Mouse (Mus musculus) hindbrain, embryonic 11.5 days (tissue): Measurements from ENCODE around the gene Use1. TPM values are rescaled to one million over a fixed set of nuclear protein-coding genes. Genes with fewer than 3 reads are reported as not detected.

ENCODE experiments used
- ATAC-seq: fragments of 200-750 bp; cut with Nextera tagmentation; 2 replicates; pipeline ENCODE4 v1.8.0; 2017; ENCODE audit warnings: mild to moderate bottlenecking, moderate TSS enrichment, moderate library complexity; ENCODE audit not compliant: low FRiP score
- DNase-seq: peaks from one replicate; pipeline ENCODE4 v3.0.0-alpha.2; 2015; ENCODE audit warnings: low spot score
- H3K27ac ChIP-seq: fragments of 300-500 bp; sonication (generic); 2 replicates; pipeline ENCODE4 v1.5.1; 2014; ENCODE audit warnings: mild to moderate bottlenecking, low read depth, low read length
- H3K27me3 ChIP-seq: fragments of 300-500 bp; sonication (generic); 2 replicates; pipeline ENCODE4 v1.6.1; 2014; ENCODE audit warnings: mild to moderate bottlenecking, low read length, moderate library complexity, mixed read lengths; ENCODE audit not compliant: control insufficient read depth, insufficient read depth
- H3K36me3 ChIP-seq: fragments of 300-500 bp; sonication (generic); 2 replicates; pipeline ENCODE4 v1.6.1; 2014; ENCODE audit warnings: mild to moderate bottlenecking, low read length, moderate library complexity, mixed read lengths; ENCODE audit not compliant: control insufficient read depth, insufficient read depth
- H3K4me1 ChIP-seq: fragments of 300-500 bp; sonication (generic); replicated peaks from 2 replicates; pipeline ENCODE4 v1.6.1; 2014; ENCODE audit warnings: low read length, mixed read lengths; ENCODE audit not compliant: control insufficient read depth, insufficient read depth
- H3K4me2 ChIP-seq: fragments of 300-500 bp; sonication (generic); replicated peaks from 2 replicates; pipeline ENCODE4 v1.6.1; 2014; ENCODE audit warnings: mild to moderate bottlenecking, low read depth, low read length
- H3K4me3 ChIP-seq: fragments of 300-500 bp; sonication (generic); 2 replicates; pipeline ENCODE4 v1.5.1; 2014; ENCODE audit warnings: low read depth, low read length
- H3K9ac ChIP-seq: fragments of 300-500 bp; sonication (generic); 2 replicates; pipeline ENCODE4 v1.6.1; 2014; ENCODE audit warnings: low read depth, low read length
- H3K9me3 ChIP-seq: fragments of 300-500 bp; sonication (generic); 2 replicates; pipeline ENCODE4 v1.6.1; 2016; ENCODE audit warnings: low read length; ENCODE audit not compliant: control insufficient read depth
- WGBS: fragments of 180-500 bp; shearing (Covaris S2); extraction: QIAGEN DNeasy Blood & Tissue Kit; methylation state at CpG from one replicate; pipeline ENCODE4 v1.1.7; 2014; 5-methylcytosine and 5-hydroxymethylcytosine counted together
- polyA plus RNA-seq: library from polyadenylated mRNA; unstranded; fragments of >200 nt; fragmentation: Nextera tagmentation; extraction: Ambion mirVana; gene quantifications from 2 replicates; pipeline ENCODE4 v1.2.1, GENCODE M21; 2014

Use1 gene
- polyA plus RNA-seq, 1 experiment from 2014 or later = 77.8 TPM

DNA sequence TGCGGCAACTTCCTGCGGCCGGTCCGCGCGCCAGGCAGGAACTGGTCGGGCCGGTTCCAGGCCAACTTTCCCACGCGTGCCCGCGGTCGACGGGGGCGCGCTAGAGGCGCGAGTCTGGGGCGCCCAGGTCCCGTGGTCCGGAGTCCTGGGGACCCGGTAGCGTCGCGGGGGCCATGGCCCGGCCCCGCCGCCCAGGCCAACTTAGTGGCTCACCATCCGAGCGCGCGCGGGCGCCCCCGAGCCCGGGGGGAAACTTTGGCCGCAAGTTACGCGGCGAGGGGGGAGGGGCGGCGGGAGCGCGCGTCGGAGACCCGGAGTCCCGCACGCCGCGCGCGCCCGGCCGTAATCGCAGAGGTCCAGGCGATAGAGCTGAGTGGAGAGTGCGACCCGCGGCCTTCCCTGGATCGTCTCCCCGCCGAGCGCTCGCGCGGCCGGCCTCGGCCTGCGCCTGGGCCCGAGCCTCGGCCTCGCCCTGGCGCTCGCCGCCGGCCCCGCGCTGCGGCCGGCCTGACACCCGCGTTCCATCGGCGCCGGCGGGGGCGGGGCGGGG lies 14.8 kb downstream of the Use1 start, which contains the start of gene Nr2f6:
Gene Nr2f6, minus strand, starts transcription at position 540 of the 550 bp plus-strand sequence.
- H3K9me3 ChIP-seq = no peaks in the 10 kb centered on the region
- peaks cover 27% of the 10 kb centered on the region for H3K4me1 ChIP-seq
- H3K27me3 ChIP-seq = no peaks in the 10 kb centered on the region
- DNase-seq (peak; percentile 87), ATAC-seq (peak; percentile 13; the same call in 1 of the 2 replicates)
- H3K9ac ChIP-seq = peak within 1 kb of the TSS; percentile 82
- peak within 1 kb of the TSS; percentile 85 for H3K4me3 ChIP-seq
- H3K36me3 ChIP-seq = no peaks in the 10 kb centered on the region
- H3K4me2 ChIP-seq = peak within 1 kb of the TSS; percentile 96
- peak within 1 kb of the TSS; percentile 92 for H3K27ac ChIP-seq
- WGBS = under 1% methylated on average over 52 of the region's 89 CpGs

DNA sequence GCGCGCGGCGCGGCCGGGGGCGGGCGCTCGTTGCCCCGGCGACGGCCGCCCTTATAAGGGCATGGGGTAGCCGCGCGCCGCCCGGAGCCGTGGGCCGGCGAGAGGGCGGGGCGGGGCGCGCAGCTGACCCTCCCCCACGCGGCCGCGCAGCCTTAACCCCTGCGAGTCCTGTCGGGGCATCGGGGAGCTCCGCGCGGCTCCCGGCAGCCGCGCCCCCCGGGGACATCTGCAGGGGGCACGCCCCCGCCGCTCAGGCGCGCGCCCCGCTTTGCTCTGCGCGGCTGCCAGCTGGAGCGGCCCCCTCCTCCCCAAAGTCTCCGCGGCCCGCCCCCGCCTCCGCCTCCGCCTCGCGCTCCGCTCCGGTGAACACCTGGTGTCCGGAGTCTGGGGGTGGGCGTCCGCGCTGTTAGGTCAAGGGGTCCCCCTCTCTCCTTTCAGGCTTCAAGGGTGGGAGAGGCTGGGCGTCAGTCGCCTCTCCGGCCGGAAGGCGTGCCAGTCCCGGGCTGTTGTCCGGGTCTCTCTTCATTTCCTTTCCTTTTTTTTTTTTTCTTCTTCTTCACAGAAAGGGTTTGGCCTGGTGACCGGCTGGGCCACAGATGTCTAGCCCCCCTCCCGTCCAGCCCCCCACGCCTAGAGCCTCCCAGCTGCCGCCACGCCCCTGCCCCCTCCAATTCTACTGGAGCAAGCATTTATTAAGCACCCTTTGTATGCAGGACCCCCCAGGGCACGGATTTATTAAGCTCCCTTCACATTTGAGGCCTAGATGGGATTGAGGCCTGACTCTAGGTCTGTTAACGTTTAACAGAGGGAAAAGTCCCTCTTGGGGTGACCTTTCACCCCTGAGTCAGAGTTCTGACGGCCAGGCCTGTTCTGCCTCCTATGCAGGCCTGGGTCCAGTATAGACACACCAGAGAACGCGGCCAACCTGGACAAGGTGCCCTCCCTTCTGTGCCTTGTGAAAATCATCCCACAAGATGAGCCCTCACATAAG lies 15.6 kb downstream of the Use1 start:
- Histone ChIP-seq H3K4me1 (peaks cover 22% of the 10 kb centered on the region), H3K27me3 (no peaks in the 10 kb centered on the region)

DNA sequence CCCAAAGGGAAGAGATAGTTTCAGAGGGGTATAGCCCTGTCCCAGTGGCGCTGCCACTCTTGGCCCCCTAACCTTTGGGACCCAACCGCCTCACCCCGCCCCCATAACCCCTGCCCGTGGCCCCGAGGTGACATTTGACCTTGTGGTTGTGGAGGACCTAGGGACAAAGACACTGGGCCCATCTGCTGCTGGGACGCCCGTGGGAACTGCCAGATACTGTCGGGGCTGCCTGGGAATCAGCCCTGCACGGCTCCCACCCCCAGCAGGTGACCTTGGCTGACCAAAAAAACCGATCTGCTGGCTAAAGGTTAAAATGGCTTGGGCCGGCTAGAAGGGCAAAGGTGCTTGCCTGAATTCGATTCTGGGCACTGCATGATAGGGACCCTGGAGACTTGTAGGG lies 16.7 kb downstream of the Use1 start:
- H3K4me1 ChIP-seq = peaks cover 22% of the 10 kb centered on the region
- DNase-seq = no peak
- peak overlapping the region; percentile 92 for H3K27ac ChIP-seq
- H3K4me3 ChIP-seq = no peak overlapping the region
- H3K4me2 ChIP-seq = no peak overlapping the region
- H3K9ac ChIP-seq = no peak overlapping the region
- no peaks in the 10 kb centered on the region for H3K36me3 ChIP-seq
- WGBS = 4% methylated on average over 10 of the region's 12 CpGs
- no peaks in the 10 kb centered on the region for H3K27me3 ChIP-seq
- no peaks in the 10 kb centered on the region for H3K9me3 ChIP-seq
- ATAC-seq = no peak

More for the DNA sequence above, 15.6 kb downstream of the Use1 start:
- Histone ChIP-seq H3K9ac (peak overlapping the region; percentile 82), H3K27ac (peak overlapping the region; percentile 92), H3K9me3 (no peaks in the 10 kb centered on the region), H3K4me3 (peak overlapping the region; percentile 85), H3K4me2 (peak overlapping the region; percentile 96), H3K36me3 (no peaks in the 10 kb centered on the region)
- WGBS = 1% methylated on average over 34 of the region's 80 CpGs
- DNase-seq (peak; percentile 91), ATAC-seq (peak; percentile 84)

DNA sequence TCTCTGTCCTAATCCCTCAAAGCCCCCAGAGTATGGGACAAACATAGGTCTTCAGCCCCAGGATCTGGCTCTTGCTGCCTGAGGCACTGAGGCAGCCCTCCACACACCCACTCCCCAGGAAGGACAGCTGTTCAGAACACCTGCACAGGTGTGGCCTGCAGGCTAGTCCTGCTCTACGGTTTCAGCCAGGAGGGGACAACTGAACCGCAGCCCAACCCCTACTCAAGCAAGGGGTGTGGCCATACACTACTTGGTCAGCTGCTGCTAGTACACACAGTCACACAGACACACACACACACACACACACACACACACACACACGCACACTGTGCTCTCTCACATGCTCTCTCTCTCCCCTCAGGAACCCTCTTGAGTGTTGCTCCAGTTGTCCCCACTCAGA lies 17.2 kb downstream of the Use1 start:
- H3K4me3 ChIP-seq = no peak overlapping the region; the same call in 1 of the 2 replicates
- WGBS = 45% methylated on average over 3 of the region's 3 CpGs

DNA sequence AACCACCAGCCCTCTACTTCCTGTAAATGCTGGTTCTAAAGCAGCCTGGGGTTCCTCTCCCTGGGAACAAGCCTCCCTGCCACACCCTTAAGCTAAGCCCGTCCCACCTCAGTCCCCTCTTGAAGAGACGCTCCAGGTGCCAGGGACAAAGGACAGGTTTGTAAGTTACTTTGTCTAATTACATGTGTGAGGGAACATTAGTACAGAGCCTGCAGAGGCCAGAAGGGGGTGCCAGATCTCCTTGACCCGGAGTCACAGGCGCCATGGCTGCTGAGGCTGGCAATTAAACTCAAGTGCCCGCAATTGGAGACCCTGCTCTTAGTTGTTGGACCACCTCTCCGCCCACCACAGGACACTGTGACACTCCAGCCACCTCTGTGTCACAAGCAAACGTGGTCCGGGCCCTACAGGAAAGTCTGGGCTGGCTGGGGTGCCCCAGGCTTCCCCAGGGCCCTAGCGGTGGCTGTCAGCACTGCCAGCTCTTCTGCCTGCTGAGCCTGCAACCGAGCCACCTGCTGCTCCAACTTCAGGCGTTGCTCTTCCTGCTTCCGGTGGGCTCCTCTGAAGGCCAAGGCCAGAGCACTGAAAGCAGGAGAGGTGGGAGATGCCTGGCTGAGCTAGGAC lies 18.7 kb downstream of the Use1 start:
- no peak for ATAC-seq
- WGBS = 72% methylated on average over 11 of the region's 12 CpGs
- H3K27me3 ChIP-seq = no peaks in the 10 kb centered on the region

More for the DNA sequence above, 17.2 kb downstream of the Use1 start:
- Histone ChIP-seq H3K27ac (peak overlapping the region; percentile 92), H3K9ac (no peak overlapping the region), H3K9me3 (no peaks in the 10 kb centered on the region), H3K27me3 (no peaks in the 10 kb centered on the region), H3K4me2 (no peak overlapping the region), H3K36me3 (no peaks in the 10 kb centered on the region), H3K4me1 (peaks cover 20% of the 10 kb centered on the region)
- ATAC-seq (no peak), DNase-seq (no peak)

DNA sequence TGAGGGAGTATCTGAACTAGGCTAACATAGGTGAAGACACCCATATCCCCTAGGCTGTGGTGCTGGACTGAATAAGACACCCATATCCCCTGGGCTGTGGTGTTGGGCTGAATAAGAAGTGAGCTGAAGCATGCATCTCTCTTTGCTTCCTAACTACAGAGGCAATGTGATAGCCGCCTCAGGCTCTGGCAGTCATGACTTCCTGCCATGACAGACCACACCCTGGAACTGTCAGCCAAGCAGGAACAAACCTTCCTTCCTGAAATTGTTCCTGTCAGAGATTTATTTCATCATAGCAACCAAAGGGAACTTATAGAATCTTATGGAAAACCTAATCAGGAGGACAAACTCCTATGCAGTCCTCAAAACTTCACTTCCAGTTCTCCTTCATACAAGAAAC lies 21.6 kb downstream of the Use1 start:
- Histone ChIP-seq H3K27ac (no peak overlapping the region), H3K9me3 (no peaks in the 10 kb centered on the region), H3K36me3 (no peaks in the 10 kb centered on the region), H3K27me3 (no peaks in the 10 kb centered on the region), H3K4me1 (peaks cover 5% of the 10 kb centered on the region), H3K4me2 (no peak overlapping the region), H3K4me3 (no peak overlapping the region), H3K9ac (no peak overlapping the region)
- ATAC-seq = no peak
- whole genome bisulfite sequencing = 88% methylated on average over 1 of the region's 1 CpGs
- no peak for DNase-seq

More for the DNA sequence above, 18.7 kb downstream of the Use1 start:
- Histone ChIP-seq H3K4me3 (no peak overlapping the region), H3K36me3 (no peaks in the 10 kb centered on the region), H3K4me1 (peaks cover 10% of the 10 kb centered on the region), H3K4me2 (no peak overlapping the region), H3K9ac (no peak overlapping the region), H3K9me3 (no peaks in the 10 kb centered on the region), H3K27ac (no peak overlapping the region)
- DNase-seq = no peak

DNA sequence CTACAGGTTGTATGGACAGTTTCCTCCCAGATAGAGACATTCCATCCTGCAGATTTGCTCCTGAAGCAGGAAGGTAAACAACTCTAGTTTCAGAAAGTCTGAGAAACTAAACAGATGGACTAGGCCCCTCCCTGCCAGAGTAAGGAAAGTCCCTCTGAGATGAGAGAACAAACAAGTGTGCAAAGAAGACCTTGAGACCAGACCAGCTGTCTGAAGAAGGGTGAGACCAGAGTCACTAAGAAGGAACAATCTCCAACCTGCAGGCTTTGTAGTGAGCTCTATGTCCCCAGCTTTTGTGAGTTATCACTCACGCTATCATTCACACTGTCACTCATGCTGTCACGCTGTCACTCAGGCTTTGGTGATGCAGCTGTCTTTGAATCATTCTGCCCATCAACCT lies 25.0 kb downstream of the Use1 start:
- no peak for DNase-seq
- ATAC-seq = no peak
- H3K4me3 ChIP-seq = no peak overlapping the region
- H3K4me1 ChIP-seq = no peaks in the 10 kb centered on the region; the same call in 1 of the 2 replicates
- H3K27me3 ChIP-seq = no peaks in the 10 kb centered on the region
- WGBS = 87% methylated on average over 2 of the region's 2 CpGs
- no peak overlapping the region for H3K9ac ChIP-seq
- no peak overlapping the region for H3K27ac ChIP-seq
- H3K9me3 ChIP-seq = no peaks in the 10 kb centered on the region
- no peak overlapping the region for H3K4me2 ChIP-seq
- no peaks in the 10 kb centered on the region for H3K36me3 ChIP-seq

DNA sequence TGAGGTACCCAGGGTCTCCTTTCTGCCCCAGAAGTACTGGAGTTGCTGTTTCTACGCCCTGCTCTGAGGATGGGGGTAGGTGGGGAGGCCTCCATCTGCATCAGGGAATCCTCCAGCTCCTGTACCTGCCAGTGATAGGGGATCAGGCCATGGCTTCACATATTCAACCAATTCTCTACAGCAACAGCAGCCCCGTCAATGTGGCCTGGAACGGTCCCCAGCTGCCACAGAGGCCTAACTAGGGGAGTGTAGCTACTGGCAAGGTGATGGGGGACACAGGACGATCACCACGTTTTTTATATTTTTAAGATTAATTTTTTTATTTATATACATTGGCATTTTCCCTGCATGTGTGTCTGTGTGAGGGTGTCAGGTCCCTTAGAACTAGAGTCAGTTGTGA lies 25.7 kb downstream of the Use1 start:
- Histone ChIP-seq H3K9me3 (no peaks in the 10 kb centered on the region), H3K27ac (no peak overlapping the region), H3K27me3 (no peaks in the 10 kb centered on the region), H3K36me3 (no peaks in the 10 kb centered on the region), H3K9ac (no peak overlapping the region), H3K4me2 (no peak overlapping the region), H3K4me3 (no peak overlapping the region), H3K4me1 (no peaks in the 10 kb centered on the region; the same call in none of the 2 replicates)
- 78% methylated on average over 5 of the region's 5 CpGs for WGBS
- ATAC-seq (no peak), DNase-seq (no peak)
